Mouse (Mus musculus) cerebellum, adult 2 months (tissue): ENCODE results near the gene Ctsll3.

Experiments
- CTCF ChIP-seq: fragments of 200-500 bp; IDR thresholded peaks from 2 replicates; pipeline ENCODE4 v1.5.1; 2011; ENCODE audit warnings: low read depth, mild to moderate bottlenecking, control low read depth, low read length, moderate library complexity, borderline replicate concordance; ENCODE audit not compliant: insufficient read depth
- POLR2A ChIP-seq: fragments of 200-500 bp; IDR thresholded peaks from 2 replicates; pipeline ENCODE4 v1.6.1; 2011; ENCODE audit warnings: low read length, control low read depth, borderline replicate concordance; ENCODE audit not compliant: insufficient read depth

- TF ChIP-seq CTCF (no peak), POLR2A (no peak)
Measured at GRCm38 (mm10) chr13:60812768-60813167, 10.1 kb upstream of the Ctsll3 start.
